Mouse (Mus musculus): ENCODE results near the gene Ang. TPM values are rescaled to one million over a fixed set of nuclear protein-coding genes. Genes with fewer than 3 reads are reported as not detected.

The Ang gene
- 18.2 TPM for polyA plus RNA-seq (2014; fragmentation: Illumina TruSeq; extraction: RNeasy Lipid Tissue Mini Kit (QIAGEN cat#74804); ENCODE audit: low read depth, low replicate concordance)

GRCm38 (mm10) chr14:51090921-51091900 lies at the start of gene Ang, which contains the start of gene Rnase4:
Ang (plus strand) TSS chr14:51091150.
Rnase4 (plus strand) TSS chr14:51091077.

GRCm38 (mm10) chr14:51041769-51042168 lies 49.2 kb upstream of the Ang start, which contains the start of gene Rnase9:
Rnase9 (minus strand) TSS chr14:51041869.

GRCm38 (mm10) chr14:51050063-51050462 lies 40.9 kb upstream of the Ang start, which contains the start of gene Rnase11:
Rnase11 (minus strand) TSS chr14:51050163.

GRCm38 (mm10) chr14:51057401-51057831 lies 33.5 kb upstream of the Ang start, which contains the start of gene Rnase12:
Rnase12 (minus strand) TSS chr14:51057661.

GRCm38 (mm10) chr14:51074335-51074734 lies 16.6 kb upstream of the Ang start, which contains the start of gene Olfr750:
Olfr750 (minus strand) TSS chr14:51074435.

GRCm38 (mm10) chr14:51113916-51114560 lies 23.1 kb downstream of the Ang start, which contains the start of gene Eddm3b:
Eddm3b (plus strand) TSS chr14:51114426.

GRCm38 (mm10) chr14:51146685-51147084 lies 55.7 kb downstream of the Ang start, which contains the start of gene Rnase1:
Rnase1 (minus strand) TSS chr14:51146785.

Other genes starting within 250 kb of the Ang start
- gene Tep1, start 220.6 kb upstream of the Ang start, polyA plus RNA-seq (2014; fragmentation: Illumina TruSeq; extraction: RNeasy Lipid Tissue Mini Kit (QIAGEN cat#74804); ENCODE audit: low read depth, low replicate concordance): 28.4 TPM
- gene Klhl33, start 193.6 kb upstream of the Ang start, polyA plus RNA-seq (2014; fragmentation: Illumina TruSeq; extraction: RNeasy Lipid Tissue Mini Kit (QIAGEN cat#74804); ENCODE audit: low read depth, low replicate concordance): 1.9 TPM
- 66.1 TPM for gene Osgep, start 166.3 kb upstream of the Ang start, polyA plus RNA-seq (2014; fragmentation: Illumina TruSeq; extraction: RNeasy Lipid Tissue Mini Kit (QIAGEN cat#74804); ENCODE audit: low read depth, low replicate concordance)
- gene Apex1, start 166.2 kb upstream of the Ang start, polyA plus RNA-seq (2014; fragmentation: Illumina TruSeq; extraction: RNeasy Lipid Tissue Mini Kit (QIAGEN cat#74804); ENCODE audit: low read depth, low replicate concordance): 65.9 TPM
- gene Pip4p1, start 160.3 kb upstream of the Ang start, polyA plus RNA-seq (2014; fragmentation: Illumina TruSeq; extraction: RNeasy Lipid Tissue Mini Kit (QIAGEN cat#74804); ENCODE audit: low read depth, low replicate concordance): 62.6 TPM
- 85.6 TPM for gene Pnp, start 160.1 kb upstream of the Ang start, polyA plus RNA-seq (2014; fragmentation: Illumina TruSeq; extraction: RNeasy Lipid Tissue Mini Kit (QIAGEN cat#74804); ENCODE audit: low read depth, low replicate concordance)
- gene Gm49342, start 146.6 kb upstream of the Ang start, polyA plus RNA-seq (2014; fragmentation: Illumina TruSeq; extraction: RNeasy Lipid Tissue Mini Kit (QIAGEN cat#74804); ENCODE audit: low read depth, low replicate concordance): 94.9 TPM
- 6.4 TPM for gene Pnp2, start 135.2 kb upstream of the Ang start, polyA plus RNA-seq (2014; fragmentation: Illumina TruSeq; extraction: RNeasy Lipid Tissue Mini Kit (QIAGEN cat#74804); ENCODE audit: low read depth, low replicate concordance)
- 2,147 TPM for gene Rnase10, start 83.4 kb upstream of the Ang start, polyA plus RNA-seq (2014; fragmentation: Illumina TruSeq; extraction: RNeasy Lipid Tissue Mini Kit (QIAGEN cat#74804); ENCODE audit: low read depth, low replicate concordance)
- gene Rnase9, start 49.3 kb upstream of the Ang start, polyA plus RNA-seq (2014; fragmentation: Illumina TruSeq; extraction: RNeasy Lipid Tissue Mini Kit (QIAGEN cat#74804); ENCODE audit: low read depth, low replicate concordance): 2,038 TPM
- gene Rnase11, start 41.0 kb upstream of the Ang start, polyA plus RNA-seq (2014; fragmentation: Illumina TruSeq; extraction: RNeasy Lipid Tissue Mini Kit (QIAGEN cat#74804); ENCODE audit: low read depth, low replicate concordance): 24.1 TPM
- 742 TPM for gene Rnase12, start 33.5 kb upstream of the Ang start, polyA plus RNA-seq (2014; fragmentation: Illumina TruSeq; extraction: RNeasy Lipid Tissue Mini Kit (QIAGEN cat#74804); ENCODE audit: low read depth, low replicate concordance)
- not detected for gene Olfr750, start 16.7 kb upstream of the Ang start, polyA plus RNA-seq (2014; fragmentation: Illumina TruSeq; extraction: RNeasy Lipid Tissue Mini Kit (QIAGEN cat#74804); ENCODE audit: low read depth, low replicate concordance)
- 182 TPM for gene Rnase4, start 73 bp upstream of the Ang start, polyA plus RNA-seq (2014; fragmentation: Illumina TruSeq; extraction: RNeasy Lipid Tissue Mini Kit (QIAGEN cat#74804); ENCODE audit: low read depth, low replicate concordance)
- gene Eddm3b, start 23.3 kb downstream of the Ang start, polyA plus RNA-seq (2014; fragmentation: Illumina TruSeq; extraction: RNeasy Lipid Tissue Mini Kit (QIAGEN cat#74804); ENCODE audit: low read depth, low replicate concordance): 270 TPM
- gene Rnase6, start 32.8 kb downstream of the Ang start, polyA plus RNA-seq (2014; fragmentation: Illumina TruSeq; extraction: RNeasy Lipid Tissue Mini Kit (QIAGEN cat#74804); ENCODE audit: low read depth, low replicate concordance): 13.8 TPM
- gene Rnase1, start 55.6 kb downstream of the Ang start, polyA plus RNA-seq (2014; fragmentation: Illumina TruSeq; extraction: RNeasy Lipid Tissue Mini Kit (QIAGEN cat#74804); ENCODE audit: low read depth, low replicate concordance): 1.8 TPM
- not detected for gene Rnase2b, start 71.1 kb downstream of the Ang start, polyA plus RNA-seq (2014; fragmentation: Illumina TruSeq; extraction: RNeasy Lipid Tissue Mini Kit (QIAGEN cat#74804); ENCODE audit: low read depth, low replicate concordance)
- gene Ang2, start 108.0 kb downstream of the Ang start, polyA plus RNA-seq (2014; fragmentation: Illumina TruSeq; extraction: RNeasy Lipid Tissue Mini Kit (QIAGEN cat#74804); ENCODE audit: low read depth, low replicate concordance): not detected
- gene Ear14, start 112.2 kb downstream of the Ang start, polyA plus RNA-seq (2014; fragmentation: Illumina TruSeq; extraction: RNeasy Lipid Tissue Mini Kit (QIAGEN cat#74804); ENCODE audit: low read depth, low replicate concordance): not detected
- gene Rnase2a, start 165.0 kb downstream of the Ang start, polyA plus RNA-seq (2014; fragmentation: Illumina TruSeq; extraction: RNeasy Lipid Tissue Mini Kit (QIAGEN cat#74804); ENCODE audit: low read depth, low replicate concordance): 1.1 TPM